Mouse (Mus musculus): Measurements from ENCODE around the gene Stum. TPM values are rescaled to one million over a fixed set of nuclear protein-coding genes. Genes with fewer than 3 reads are reported as not detected.

The Stum gene
- polyA plus RNA-seq, 1 experiment from 2014 or later, result 23.5 TPM

GRCm38 (mm10) chr1:180402481-180403081 is 80.7 kb downstream of the Stum start:
- no peaks in the 10 kb centered on the region for H3K27me3 ChIP-seq (replicated peaks)
- no peak for ATAC-seq (ENCODE audit: low FRiP score)
- 83% methylated on average over 11 of the region's 11 CpGs for WGBS

GRCm38 (mm10) chr1:180401725-180402124 is 81.6 kb downstream of the Stum start:
- Histone ChIP-seq H3K9me3 (replicated peaks) (no peaks in the 10 kb centered on the region), H3K9ac (replicated peaks) (no peak overlapping the region), H3K27me3 (replicated peaks) (no peaks in the 10 kb centered on the region), H3K4me3 (replicated peaks) (no peak overlapping the region), H3K4me1 (peaks cover 12% of the 10 kb centered on the region), H3K4me2 (no peak overlapping the region), H3K27ac (replicated peaks) (no peak overlapping the region), H3K36me3 (no peaks in the 10 kb centered on the region)
- WGBS, result 93% methylated on average over 6 of the region's 6 CpGs
- no peak for ATAC-seq (ENCODE audit: low FRiP score)

More at GRCm38 (mm10) chr1:180402481-180403081, 80.7 kb downstream of the Stum start:
- no peaks in the 10 kb centered on the region for H3K36me3 ChIP-seq
- no peaks in the 10 kb centered on the region for H3K9me3 ChIP-seq (replicated peaks)
- no peak overlapping the region for H3K4me2 ChIP-seq
- peaks cover 21% of the 10 kb centered on the region for H3K4me1 ChIP-seq
- H3K4me3 ChIP-seq (replicated peaks), result no peak overlapping the region
- H3K9ac ChIP-seq (replicated peaks), result no peak overlapping the region
- peak overlapping the region; percentile 52; the same call in 1 of the 2 replicates for H3K27ac ChIP-seq (replicated peaks)

- Histone ChIP-seq H3K27ac (replicated peaks) (no peak overlapping the region), H3K9ac (replicated peaks) (no peak overlapping the region), H3K4me1 (peaks cover 6% of the 10 kb centered on the region), H3K4me2 (no peak overlapping the region), H3K27me3 (replicated peaks) (no peaks in the 10 kb centered on the region), H3K36me3 (no peaks in the 10 kb centered on the region), H3K9me3 (replicated peaks) (no peaks in the 10 kb centered on the region), H3K4me3 (replicated peaks) (no peak overlapping the region)
- no peak for ATAC-seq (ENCODE audit: low FRiP score)
- 79% methylated on average over 4 of the region's 4 CpGs for WGBS
Measured at GRCm38 (mm10) chr1:180400691-180401455, 82.4 kb downstream of the Stum start.

- H3K27ac ChIP-seq (replicated peaks), result no peak overlapping the region
- no peaks in the 10 kb centered on the region for H3K36me3 ChIP-seq
- no peak for ATAC-seq (ENCODE audit: low FRiP score)
- H3K4me1 ChIP-seq, result peaks cover 7% of the 10 kb centered on the region; the same call in 1 of the 2 replicates
- H3K27me3 ChIP-seq (replicated peaks), result no peaks in the 10 kb centered on the region
- no peaks in the 10 kb centered on the region for H3K9me3 ChIP-seq (replicated peaks)
- H3K4me2 ChIP-seq, result no peak overlapping the region
- H3K4me3 ChIP-seq (replicated peaks), result no peak overlapping the region
- WGBS, result 79% methylated on average over 3 of the region's 3 CpGs
- no peak overlapping the region for H3K9ac ChIP-seq (replicated peaks)
Measured at GRCm38 (mm10) chr1:180398446-180398845, 84.9 kb downstream of the Stum start.

GRCm38 (mm10) chr1:180397734-180398133 is 85.6 kb downstream of the Stum start:
- Histone ChIP-seq H3K27ac (replicated peaks) (no peak overlapping the region), H3K36me3 (no peaks in the 10 kb centered on the region), H3K4me3 (replicated peaks) (no peak overlapping the region), H3K4me1 (peaks cover 6% of the 10 kb centered on the region; the same call in 1 of the 2 replicates), H3K27me3 (replicated peaks) (no peaks in the 10 kb centered on the region), H3K9ac (replicated peaks) (no peak overlapping the region), H3K9me3 (replicated peaks) (no peaks in the 10 kb centered on the region), H3K4me2 (no peak overlapping the region)
- ATAC-seq (ENCODE audit: low FRiP score), result no peak
- WGBS, result 57% methylated on average over 5 of the region's 5 CpGs

GRCm38 (mm10) chr1:180393873-180394272 is 89.4 kb downstream of the Stum start:
- Histone ChIP-seq H3K4me2 (no peak overlapping the region), H3K4me3 (replicated peaks) (no peak overlapping the region), H3K27me3 (replicated peaks) (no peaks in the 10 kb centered on the region), H3K27ac (replicated peaks) (no peak overlapping the region; the same call in 1 of the 2 replicates), H3K9me3 (replicated peaks) (no peaks in the 10 kb centered on the region), H3K4me1 (peaks cover 6% of the 10 kb centered on the region), H3K9ac (replicated peaks) (no peak overlapping the region), H3K36me3 (no peaks in the 10 kb centered on the region)
- no peak for ATAC-seq (ENCODE audit: low FRiP score)
- 89% methylated on average over 12 of the region's 12 CpGs for WGBS

- Histone ChIP-seq H3K9me3 (replicated peaks) (no peaks in the 10 kb centered on the region), H3K4me3 (replicated peaks) (no peak overlapping the region), H3K27me3 (replicated peaks) (no peaks in the 10 kb centered on the region), H3K27ac (replicated peaks) (peak overlapping the region; percentile 30), H3K4me1 (peaks cover 12% of the 10 kb centered on the region), H3K9ac (replicated peaks) (no peak overlapping the region), H3K4me2 (no peak overlapping the region), H3K36me3 (no peaks in the 10 kb centered on the region)
- 82% methylated on average over 9 of the region's 9 CpGs for WGBS
- no peak for ATAC-seq (ENCODE audit: low FRiP score)
Measured at GRCm38 (mm10) chr1:180393017-180393797, 90.1 kb downstream of the Stum start.

GRCm38 (mm10) chr1:180392137-180392798 is 91.0 kb downstream of the Stum start:
- Histone ChIP-seq H3K4me1 (peaks cover 15% of the 10 kb centered on the region), H3K4me2 (no peak overlapping the region), H3K4me3 (replicated peaks) (no peak overlapping the region), H3K9me3 (replicated peaks) (no peaks in the 10 kb centered on the region), H3K27me3 (replicated peaks) (no peaks in the 10 kb centered on the region), H3K27ac (replicated peaks) (no peak overlapping the region), H3K9ac (replicated peaks) (no peak overlapping the region), H3K36me3 (no peaks in the 10 kb centered on the region)
- 87% methylated on average over 5 of the region's 5 CpGs for WGBS
- no peak for ATAC-seq (ENCODE audit: low FRiP score)

GRCm38 (mm10) chr1:180391575-180391945 is 91.7 kb downstream of the Stum start:
- Histone ChIP-seq H3K36me3 (no peaks in the 10 kb centered on the region), H3K27ac (replicated peaks) (no peak overlapping the region), H3K4me1 (peaks cover 22% of the 10 kb centered on the region), H3K9me3 (replicated peaks) (no peaks in the 10 kb centered on the region), H3K9ac (replicated peaks) (no peak overlapping the region), H3K27me3 (replicated peaks) (no peaks in the 10 kb centered on the region), H3K4me2 (no peak overlapping the region), H3K4me3 (replicated peaks) (no peak overlapping the region)
- WGBS, result 88% methylated on average over 4 of the region's 4 CpGs
- ATAC-seq (ENCODE audit: low FRiP score), result no peak

GRCm38 (mm10) chr1:180390746-180391574 is 92.3 kb downstream of the Stum start:
- Histone ChIP-seq H3K27ac (replicated peaks) (0 out of 2 replicates have a peak overlapping the region, but pooled peaks have one; percentile 41), H3K4me1 (peaks cover 26% of the 10 kb centered on the region), H3K4me3 (replicated peaks) (no peak overlapping the region), H3K9ac (replicated peaks) (no peak overlapping the region), H3K4me2 (no peak overlapping the region), H3K36me3 (no peaks in the 10 kb centered on the region), H3K27me3 (replicated peaks) (no peaks in the 10 kb centered on the region), H3K9me3 (replicated peaks) (no peaks in the 10 kb centered on the region)
- WGBS, result 82% methylated on average over 10 of the region's 10 CpGs
- no peak for ATAC-seq (ENCODE audit: low FRiP score)
